Mouse (Mus musculus): Measurements from ENCODE around the gene Oas1g.
"Not testable (repeated sequence)": the region's sequence is repeated elsewhere in the genome, so short reads cannot be mapped to it uniquely, and the experiment has no call there.

The Oas1g gene

GRCm38 (mm10) chr5:120887413-120887812, at the start of gene Oas1g:
TSS of gene Oas1g (minus strand) at chr5:120887613.
- not testable (repeated sequence) for DNase-seq

- DNase-seq, result no peak
These were observed 46.6 kb upstream of the Oas1g start for GRCm38 (mm10) chr5:120933966-120934365.

DNA sequence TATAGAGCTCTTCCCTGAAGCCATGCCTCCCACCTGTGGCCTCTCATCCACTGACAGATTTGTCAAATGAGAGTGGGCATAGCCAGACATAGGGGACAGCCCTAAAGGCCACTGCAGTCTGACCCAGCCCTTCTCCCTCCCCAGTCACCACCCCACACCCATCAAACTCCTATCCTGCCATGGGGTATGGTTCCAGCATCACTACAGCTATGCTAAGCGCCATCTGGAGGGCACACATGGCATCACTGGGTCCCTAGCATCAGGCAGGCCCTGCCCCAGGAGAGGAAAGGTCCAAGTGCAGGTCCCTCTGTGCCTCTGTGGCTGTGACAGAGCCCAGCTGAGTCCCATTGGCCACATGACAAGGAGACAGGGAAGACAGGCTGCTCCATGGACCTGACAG, 39.6 kb upstream of the Oas1g start:
- no peak for DNase-seq

DNA sequence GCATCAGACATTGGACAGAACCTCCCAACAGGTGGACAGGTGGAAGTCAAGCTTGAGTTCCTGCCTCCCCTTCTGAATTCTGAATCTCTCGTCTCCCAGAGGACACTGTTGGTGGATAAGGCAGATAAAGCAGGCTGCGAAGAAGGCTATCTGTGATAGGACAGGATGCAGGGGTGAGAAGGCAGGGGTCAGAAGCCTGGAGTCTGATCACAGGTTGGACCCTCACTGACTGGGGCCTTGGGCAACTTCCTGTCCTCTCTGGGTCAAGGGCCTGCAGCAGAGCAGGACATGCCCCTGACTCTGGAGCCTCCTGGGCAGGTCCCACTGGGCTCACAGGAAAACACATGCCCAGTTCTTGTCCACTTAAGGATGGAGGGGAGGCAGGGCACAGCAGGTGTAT, 38.9 kb upstream of the Oas1g start:
- DNase-seq, result not testable (repeated sequence)

- not testable (repeated sequence) for DNase-seq
These were observed 37.1 kb upstream of the Oas1g start for GRCm38 (mm10) chr5:120924520-120924919.

- DNase-seq, result no peak
These were observed 36.6 kb upstream of the Oas1g start for GRCm38 (mm10) chr5:120923969-120924368.

DNA sequence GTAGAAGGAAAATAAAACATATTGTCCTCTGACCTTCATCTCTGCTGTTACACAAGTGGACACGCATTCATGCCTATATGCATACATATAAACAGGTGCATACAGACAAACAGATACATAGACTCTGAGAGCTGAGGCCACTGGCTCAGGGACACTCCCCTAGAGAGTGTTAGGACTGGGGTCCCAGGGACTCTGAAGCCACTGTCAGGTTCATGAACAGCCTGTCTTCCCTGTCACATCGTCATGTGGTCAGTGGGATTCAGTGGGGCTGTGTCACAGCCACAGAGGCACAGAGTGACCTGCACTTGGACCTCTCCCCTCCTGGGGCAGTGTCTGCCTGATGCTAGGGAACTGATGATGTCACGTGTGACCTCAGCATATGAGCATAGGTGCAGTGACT, 32.9 kb upstream of the Oas1g start:
- no peak for DNase-seq

GRCm38 (mm10) chr5:120919156-120919935, 31.9 kb upstream of the Oas1g start:
- not testable (repeated sequence) for DNase-seq

DNA sequence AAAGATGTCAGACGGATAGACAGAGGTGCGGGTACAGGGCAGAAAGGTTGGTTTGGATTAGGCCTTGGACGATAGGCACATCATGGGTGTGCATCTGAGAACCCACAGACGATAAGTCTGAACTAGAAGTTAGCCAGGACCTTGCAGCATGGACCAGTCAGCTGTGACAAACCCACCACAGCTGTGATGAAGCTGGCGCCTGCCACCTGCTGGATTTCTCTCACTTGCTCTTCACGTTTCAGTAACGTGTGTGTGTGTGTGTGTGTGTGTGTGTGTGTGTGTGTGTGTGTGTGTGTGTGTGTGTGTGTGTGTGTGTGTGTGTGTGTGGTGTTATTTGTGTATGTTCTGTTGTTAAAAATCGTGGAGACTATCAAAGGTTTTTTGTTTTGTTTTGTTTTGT, 26.8 kb upstream of the Oas1g start, which contains the start of gene Oas1d:
Oas1d (plus strand) TSS at position 333 of the 400 bp plus-strand sequence.
- not testable (repeated sequence) for DNase-seq

DNA sequence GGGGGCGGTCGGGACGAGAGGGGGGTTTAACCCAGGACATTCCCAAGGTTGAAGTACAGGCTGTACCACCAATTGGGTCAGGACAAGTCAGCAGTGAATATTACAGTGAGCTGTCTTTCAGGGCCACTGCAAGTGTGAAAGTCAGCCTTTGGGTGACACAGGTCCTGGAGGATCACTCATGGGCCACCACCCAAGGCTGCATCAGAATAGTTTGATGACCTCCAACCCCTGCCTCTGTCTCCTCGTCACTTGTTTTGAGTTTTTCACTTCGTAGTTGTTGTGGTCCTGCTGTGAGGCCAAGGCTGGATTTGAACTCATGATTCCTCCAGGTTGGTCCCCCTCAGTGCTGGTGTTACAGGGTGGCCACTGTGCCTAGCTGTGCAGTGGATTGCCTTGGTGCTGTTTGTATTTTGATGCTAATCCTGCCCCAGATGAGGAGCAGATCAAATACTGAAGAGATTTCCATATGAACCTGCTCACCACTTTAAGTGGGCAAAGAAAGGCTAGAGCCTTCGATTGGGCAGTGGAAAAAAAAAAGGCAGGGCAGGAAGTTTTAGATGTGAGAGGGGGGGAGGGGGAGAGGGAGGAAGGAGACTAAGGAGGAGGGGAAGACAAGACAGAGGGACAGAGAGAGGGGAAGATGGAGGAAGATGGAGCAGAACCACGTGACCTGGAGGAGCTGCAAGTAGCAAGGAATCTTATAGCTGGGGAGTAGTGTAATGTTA, 20.9 kb upstream of the Oas1g start:
- DNase-seq, result no peak

GRCm38 (mm10) chr5:120906791-120907733, 19.6 kb upstream of the Oas1g start, which contains the start of gene Oas1a:
TSS of gene Oas1a (minus strand) at chr5:120907521.
- DNase-seq, result not testable (repeated sequence)

- no peak for DNase-seq
These were observed 14.6 kb upstream of the Oas1g start for GRCm38 (mm10) chr5:120902056-120902455.

DNA sequence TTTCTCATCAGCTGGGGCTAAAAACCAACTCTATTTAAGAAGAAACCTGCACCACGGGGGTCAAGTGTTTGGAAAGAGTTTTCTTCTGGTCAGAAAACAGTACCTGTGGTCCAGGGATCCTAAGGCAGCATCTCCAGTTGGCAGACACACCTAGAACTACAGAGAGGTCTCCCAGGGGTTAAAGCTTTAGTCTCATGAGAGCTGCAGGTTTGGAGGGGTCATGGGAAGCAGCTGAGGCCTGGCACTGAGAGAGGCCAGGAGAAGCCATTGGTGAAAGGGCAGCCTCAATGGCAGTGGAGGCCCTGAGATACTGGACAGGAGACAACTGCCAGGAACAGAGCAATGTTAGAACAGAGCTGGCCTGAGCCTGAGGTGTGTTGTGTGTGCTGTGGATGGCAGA, 13.3 kb upstream of the Oas1g start:
- no peak for DNase-seq

GRCm38 (mm10) chr5:120898726-120899125, 11.3 kb upstream of the Oas1g start:
- no peak for DNase-seq

DNA sequence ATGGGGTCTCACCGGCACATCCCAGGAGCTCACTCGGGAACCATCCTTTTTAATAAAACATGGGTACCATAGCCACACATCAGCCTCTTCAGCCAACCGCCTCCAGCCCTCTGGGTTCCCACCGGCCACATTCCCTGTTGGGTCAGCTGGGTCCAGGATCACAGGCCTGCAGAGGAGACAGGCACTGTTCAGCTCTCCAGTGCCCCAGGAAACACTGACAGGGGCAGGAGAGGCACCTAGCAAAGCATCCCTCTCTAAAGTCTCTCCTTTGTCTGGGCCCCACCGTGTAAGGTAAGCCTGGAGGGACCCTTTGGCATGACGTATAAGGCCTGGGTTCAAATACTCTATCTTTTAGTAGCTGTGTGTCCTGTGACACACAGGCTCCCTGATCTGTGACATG, 10.9 kb upstream of the Oas1g start:
- no peak for DNase-seq

- no peak for DNase-seq
These were observed 8.0 kb upstream of the Oas1g start for GRCm38 (mm10) chr5:120895231-120895900.

DNA sequence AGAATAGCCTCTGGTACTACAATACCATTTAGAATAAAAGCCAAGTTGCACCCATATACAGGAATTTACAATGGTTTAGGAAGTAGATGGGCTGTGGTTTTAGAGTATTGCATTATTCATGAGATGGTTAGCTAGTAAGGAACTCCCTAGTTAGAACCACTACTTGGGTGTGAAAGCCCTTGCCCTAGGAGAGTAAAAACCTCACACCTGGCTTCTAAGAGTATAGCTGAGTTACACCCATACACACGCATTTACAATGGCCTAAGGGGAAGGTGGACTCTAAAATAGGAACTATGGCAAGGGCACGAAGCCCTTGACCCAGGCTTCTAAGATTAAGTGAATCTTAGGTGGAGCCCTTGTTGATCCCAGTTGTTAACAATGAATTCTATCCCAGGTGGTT, 7.3 kb upstream of the Oas1g start:
- DNase-seq, result not testable (repeated sequence)

- not testable (repeated sequence) for DNase-seq
These were observed 6.5 kb upstream of the Oas1g start for GRCm38 (mm10) chr5:120893866-120894265.

GRCm38 (mm10) chr5:120892243-120892660, 4.8 kb upstream of the Oas1g start:
- DNase-seq, result no peak

DNA sequence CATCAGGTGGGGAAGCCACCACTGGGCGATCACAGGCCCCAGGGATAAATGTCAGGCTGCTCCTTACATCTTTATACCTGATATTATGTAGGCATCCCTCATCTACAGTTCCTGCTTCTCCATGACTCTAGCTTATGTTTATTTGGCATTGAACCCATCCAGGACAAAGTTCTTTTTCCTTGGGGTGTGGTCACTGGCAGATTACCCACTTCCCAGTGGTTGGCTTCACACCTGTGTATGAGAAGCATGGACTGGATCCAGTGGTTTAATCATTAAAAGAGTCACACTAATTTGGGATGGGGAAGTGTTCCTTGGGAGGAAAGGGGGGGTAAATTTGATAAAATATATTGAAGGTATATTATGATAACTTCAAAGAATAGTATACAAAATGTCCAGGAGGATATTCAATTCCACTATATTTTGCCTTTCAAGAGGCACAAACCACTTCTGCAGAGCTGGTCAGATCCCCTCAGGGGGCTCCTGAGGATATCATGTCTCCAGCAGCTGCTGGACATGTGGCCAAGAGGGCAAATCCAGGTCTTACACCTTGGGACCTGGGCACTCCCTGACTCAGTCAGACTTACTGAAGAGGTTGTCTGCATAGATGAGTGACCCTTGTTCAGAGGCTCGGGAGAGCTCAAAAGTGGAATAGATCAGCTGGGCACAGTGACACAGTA, 4.3 kb upstream of the Oas1g start:
- DNase-seq, result not testable (repeated sequence)

- DNase-seq, result no peak
These were observed 3.6 kb upstream of the Oas1g start for GRCm38 (mm10) chr5:120890991-120891390.

- no peak for DNase-seq
These were observed 2.6 kb upstream of the Oas1g start for GRCm38 (mm10) chr5:120890026-120890425.

All from thymus, postnatal 25 days (tissue).